In genomic region chr8:117561735-117562361, GRCm38 (mm10) we compare ENCODE assay signal across 8 mouse cellular contexts.
DNase-seq lines count a peak whose midpoint lies in the region; ATAC-seq and TF ChIP-seq lines count a peak whose summit lies in the region.

No protein-coding gene starts in this region.

- no peak overlapping the region for H3K9ac ChIP-seq in intestine, embryonic 15.5 days
- H3K9ac ChIP-seq in lung, embryonic 14.5 days = no peak overlapping the region

- ATAC-seq in intestine, embryonic 15.5 days = peak; percentile 77
- ATAC-seq in lung, embryonic 14.5 days (ENCODE audit: insufficient read depth) = peak; percentile 75
- no peak for ATAC-seq in erythroblast, adult 5-6 weeks (replicated peaks; ENCODE audit: low FRiP score, poor library complexity, severe bottlenecking)
- no peak for ATAC-seq in monocyte, adult 5-6 weeks (replicated peaks; ENCODE audit: insufficient number of reproducible peaks, low FRiP score, low TSS enrichment, poor library complexity, severe bottlenecking)
- no peak for ATAC-seq in erythroid progenitor cell, adult 5-6 weeks (replicated peaks; ENCODE audit: low FRiP score, poor library complexity, severe bottlenecking)

- H3K4me1 ChIP-seq in E14TG2a.4 (replicated peaks; ENCODE audit: low read depth, low read length) = peaks cover 51% of the 10 kb centered on the region
- H3K4me1 ChIP-seq in intestine, embryonic 15.5 days (replicated peaks) = 0 out of 2 replicates have a peak, but pooled peaks cover 4% of the 10 kb centered on the region
- no peaks in the 10 kb centered on the region for H3K4me1 ChIP-seq in lung, embryonic 14.5 days (ENCODE audit: insufficient read depth)

- H3K4me2 ChIP-seq in intestine, embryonic 15.5 days (replicated peaks) = peak overlapping the region; percentile 51
- peak overlapping the region; percentile 51 for H3K4me2 ChIP-seq in lung, embryonic 14.5 days

- H3K4me3 ChIP-seq in E14TG2a.4 (replicated peaks; ENCODE audit: low read length) = peak overlapping the region; percentile 70
- peak overlapping the region; percentile 2; the same call in 1 of the 2 replicates for H3K4me3 ChIP-seq in intestine, embryonic 15.5 days (replicated peaks)
- H3K4me3 ChIP-seq in lung, embryonic 14.5 days (ENCODE audit: low read depth, low read length) = peak overlapping the region; percentile 11; the same call in 1 of the 2 replicates

- no peak overlapping the region for H3K27ac ChIP-seq in intestine, embryonic 15.5 days
- no peak overlapping the region for H3K27ac ChIP-seq in lung, embryonic 14.5 days (ENCODE audit: low read depth)

- H3K27me3 ChIP-seq in E14TG2a.4 (ENCODE audit: insufficient read depth, low read length) = peaks cover 31% of the 10 kb centered on the region
- no peaks in the 10 kb centered on the region for H3K27me3 ChIP-seq in intestine, embryonic 15.5 days (replicated peaks)
- no peaks in the 10 kb centered on the region; the same call in 1 of the 2 replicates for H3K27me3 ChIP-seq in lung, embryonic 14.5 days (ENCODE audit: insufficient read depth, low read length)

- peak; percentile 10 for DNase-seq in embryo, embryonic 11 days
- peak; percentile 21 for DNase-seq in lung, embryonic 14.5 days
- no peak for DNase-seq in Muller cell, postnatal 12 days (ENCODE audit: inconsistent ontology term)

- WGBS in intestine, embryonic 15.5 days = 18% methylated on average over 16 of the region's 17 CpGs
- WGBS in lung, embryonic 14.5 days = 8% methylated on average over 17 of the region's 17 CpGs

- H3K9me3 ChIP-seq in E14TG2a.4 (ENCODE audit: low read length) = no peaks in the 10 kb centered on the region
- H3K9me3 ChIP-seq in intestine, embryonic 15.5 days = no peaks in the 10 kb centered on the region
- no peaks in the 10 kb centered on the region for H3K9me3 ChIP-seq in lung, embryonic 14.5 days (ENCODE audit: low read depth, low read length)

- peaks cover 14% of the 10 kb centered on the region for H3K36me3 ChIP-seq in E14TG2a.4 (ENCODE audit: insufficient read depth, low read length)
- H3K36me3 ChIP-seq in intestine, embryonic 15.5 days = no peaks in the 10 kb centered on the region
- H3K36me3 ChIP-seq in lung, embryonic 14.5 days (ENCODE audit: insufficient read depth) = no peaks in the 10 kb centered on the region

- no peak for TF ChIP-seq CTCF in E14TG2a.4 (conservative IDR thresholded peaks at IDR 0.05; ENCODE audit: low read length)
- no peak for TF ChIP-seq CTCF in lung, embryonic 14.5 days (IDR thresholded peaks at IDR 0.05; ENCODE audit: low read depth)

Comparison
In these comparisons a context has a peak if more than half of its experiments do, and no peak if none do; other contexts are left out.
1. H3K4me3 ChIP-seq: peak in every context shown above with its lines; median percentile 70 in E14TG2a.4; 11 in lung, embryonic 14.5 days; 2 in intestine, embryonic 15.5 days.
2. ATAC-seq: peak in intestine, embryonic 15.5 days (single experiment) and lung, embryonic 14.5 days (single experiment); none in erythroblast, adult 5-6 weeks (single experiment), monocyte, adult 5-6 weeks (single experiment) and erythroid progenitor cell, adult 5-6 weeks (single experiment).